8 mouse cellular contexts compared by ENCODE assay signal in the genomic region with DNA sequence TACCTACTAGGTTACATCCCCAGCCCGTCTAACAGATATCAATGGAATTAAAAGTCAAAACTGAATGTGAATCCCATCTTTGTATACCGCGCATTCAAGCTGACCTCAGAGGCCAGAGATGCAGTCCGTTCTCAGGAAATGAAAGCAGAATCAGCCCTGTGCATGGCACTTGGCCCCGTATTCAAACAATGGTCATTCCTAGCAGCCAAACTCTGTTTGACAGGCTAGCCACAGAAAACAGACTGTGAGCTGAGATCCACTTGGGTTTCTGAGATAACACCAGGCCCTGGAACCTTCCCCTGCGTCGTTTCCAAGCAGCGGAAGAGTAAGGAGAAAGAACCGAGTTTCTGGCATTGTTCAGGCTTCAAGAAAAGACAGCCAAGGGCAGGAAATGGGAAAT. TPM values are rescaled to one million over a fixed set of nuclear protein-coding genes. Genes with fewer than 3 reads are reported as not detected.
DNase-seq lines count a peak whose midpoint lies in the region; ATAC-seq and TF ChIP-seq lines count a peak whose summit lies in the region.

No protein-coding gene starts in this region.

- TF ChIP-seq CTCF in kidney, postnatal 0 days (IDR thresholded peaks at IDR 0.05; ENCODE audit: low read depth): no peak

- no peak overlapping the region for H3K4me3 ChIP-seq in heart, embryonic 13.5 days
- H3K4me3 ChIP-seq in kidney, postnatal 0 days (replicated peaks; ENCODE audit: low read depth, low read length): no peak overlapping the region

- DNase-seq in kidney, adult 11 months: peak; percentile 29
- no peak for DNase-seq in kidney, adult 9 months
- no peak for DNase-seq in kidney, postnatal 0 days (ENCODE audit: low spot score)
- no peak for DNase-seq in adrenal gland, postnatal 36 days
- no peak for DNase-seq in layer of hippocampus, postnatal 10 days (ENCODE audit: low spot score in 2 of 2)
- DNase-seq in right cerebral cortex, adult 18-20 months: no peak

- no peaks in the 10 kb centered on the region for H3K36me3 ChIP-seq in heart, embryonic 13.5 days
- H3K36me3 ChIP-seq in kidney, postnatal 0 days (ENCODE audit: insufficient read depth, low read length): 0 out of 2 replicates have a peak, but pooled peaks cover 4% of the 10 kb centered on the region

- H3K9me3 ChIP-seq in heart, embryonic 13.5 days: no peaks in the 10 kb centered on the region
- H3K9me3 ChIP-seq in kidney, postnatal 0 days (replicated peaks; ENCODE audit: low read length): no peaks in the 10 kb centered on the region

- H3K9ac ChIP-seq in heart, embryonic 13.5 days: peak overlapping the region; percentile 44
- H3K9ac ChIP-seq in kidney, postnatal 0 days (ENCODE audit: low read depth, low read length): no peak overlapping the region

- H3K4me1 ChIP-seq in heart, embryonic 13.5 days: peaks cover 54% of the 10 kb centered on the region
- peaks cover 8% of the 10 kb centered on the region; the same call in 1 of the 2 replicates for H3K4me1 ChIP-seq in kidney, postnatal 0 days (replicated peaks; ENCODE audit: insufficient read depth, low read length)

- ATAC-seq in heart, embryonic 13.5 days (ENCODE audit: extremely low read depth, insufficient number of reproducible peaks, low FRiP score, low TSS enrichment): no peak
- no peak for ATAC-seq in kidney, postnatal 0 days (replicated peaks; ENCODE audit: low FRiP score, low read depth)
- ATAC-seq in megakaryocyte, adult 5-6 weeks (ENCODE audit: poor library complexity, severe bottlenecking): peak; percentile 15; the same call in 1 of the 2 replicates

- 0 out of 2 replicates have a peak overlapping the region, but pooled peaks have one; percentile 16 for H3K4me2 ChIP-seq in heart, embryonic 13.5 days
- H3K4me2 ChIP-seq in kidney, postnatal 0 days (ENCODE audit: low read length): no peak overlapping the region

- no peaks in the 10 kb centered on the region for H3K27me3 ChIP-seq in heart, embryonic 13.5 days (replicated peaks)
- H3K27me3 ChIP-seq in kidney, postnatal 0 days (ENCODE audit: insufficient read depth, low read length): no peaks in the 10 kb centered on the region

- peak overlapping the region; percentile 87 for H3K27ac ChIP-seq in heart, embryonic 13.5 days (replicated peaks)
- peak overlapping the region; percentile 62 for H3K27ac ChIP-seq in kidney, postnatal 0 days

- WGBS in heart, embryonic 13.5 days: 22% methylated on average over 9 of the region's 9 CpGs
- WGBS in kidney, postnatal 0 days: 50% methylated on average over 9 of the region's 9 CpGs

RNA-seq across cellular contexts. Expression of gene Tgfbr2, which starts 28.9 kb away (rescaled TPM):
- polyA plus RNA-seq in heart, embryonic 13.5 days (2015; fragmentation: Nextera tagmentation; extraction: Ambion mirVana): 17.2 and 19.0 TPM in 2 replicates
- 31.0 and 31.2 TPM in 2 replicates for polyA plus RNA-seq in kidney, postnatal 0 days (2015; fragmentation: Nextera tagmentation; extraction: Ambion mirVana)
- total RNA-seq in megakaryocyte, adult 5-6 weeks (2015): 16.9 and 18.4 TPM in 2 replicates
- 14.8 and 18.9 TPM in 2 replicates for total RNA-seq in megakaryocyte, adult 5-6 weeks (2017)
- total RNA-seq in adrenal gland, postnatal 36 days (2021): 10 to 100 TPM; 67.1 to 92.3 TPM
- total RNA-seq in layer of hippocampus, postnatal 10 days (2021): 10 to 100 TPM; 12.4 to 14.0 TPM
